ENCODE assay signal across 15 mouse cellular contexts in genomic region chr7:122046813-122047212, GRCm38 (mm10). TPM values are rescaled to one million over a fixed set of nuclear protein-coding genes. Genes with fewer than 3 reads are reported as not detected.
DNase-seq lines count a peak whose midpoint lies in the region; ATAC-seq lines count a peak whose summit lies in the region.
"Had no signal": no experiment of that assay in that cellular context is flagged by ENCODE, and none has a peak within 500 bp of the region (broad histone marks: within the 10 kb centered on the region; RNA-seq: fewer than 3 reads in every experiment).

No protein-coding gene starts in this region.

- peaks cover 55% of the 10 kb centered on the region for H3K36me3 ChIP-seq in heart, embryonic 14.5 days (ENCODE audit: control insufficient read depth, insufficient read depth, low read length)

- peak overlapping the region; percentile 65 for H3K4me2 ChIP-seq in heart, embryonic 14.5 days (ENCODE audit: low read length)
- H3K4me2 ChIP-seq: hindbrain, embryonic 13.5 days had no signal

- H3K27me3 ChIP-seq in heart, embryonic 14.5 days (ENCODE audit: control insufficient read depth, insufficient read depth, low read length): no peaks in the 10 kb centered on the region
- H3K27me3 ChIP-seq: hindbrain, embryonic 13.5 days had no signal

- peak; percentile 47 for ATAC-seq in heart, embryonic 14.5 days (ENCODE audit: insufficient number of reproducible peaks, insufficient read depth, low FRiP score, low read depth)
- peak; percentile 96 for ATAC-seq in megakaryocyte, adult 5-6 weeks (ENCODE audit: poor library complexity, severe bottlenecking)
- ATAC-seq: activated CD4-positive, CD25-positive, alpha-beta regulatory T cell, adult 4 months; forebrain, embryonic 14.5 days had no signal

- H3K9me3 ChIP-seq in heart, embryonic 14.5 days (ENCODE audit: control insufficient read depth, low read length): no peaks in the 10 kb centered on the region
- H3K9me3 ChIP-seq: hindbrain, embryonic 13.5 days; midbrain, embryonic 10.5 days had no signal

- peaks cover 36 to 62% of the 10 kb centered on the region in 2 experiments for H3K4me1 ChIP-seq in heart, embryonic 14.5 days (ENCODE audit: control insufficient read depth in 2 of 2, insufficient read depth in 2 of 2, low read length in 2 of 2)
- H3K4me1 ChIP-seq: hindbrain, embryonic 13.5 days; midbrain, embryonic 10.5 days had no signal

- intact Hi-C loops in heart, postnatal 14 days (cut with DNase I): no loop called here

- H3K27ac ChIP-seq in heart, embryonic 14.5 days (replicated peaks in 1 of 2; ENCODE audit: control insufficient read depth in 1 of 2, insufficient read depth in 1 of 2, low read depth in 2 of 2, low read length in 2 of 2): peak overlapping the region; percentile 99
- H3K27ac ChIP-seq: hindbrain, embryonic 13.5 days; midbrain, embryonic 10.5 days had no signal

- peak overlapping the region; percentile 74 for H3K9ac ChIP-seq in heart, embryonic 14.5 days (ENCODE audit: low read length)
- H3K9ac ChIP-seq: hindbrain, embryonic 13.5 days had no signal

- WGBS in heart, embryonic 14.5 days: 6% methylated on average over 2 of the region's 2 CpGs

- H3K4me3 ChIP-seq in heart, embryonic 14.5 days (ENCODE audit: control insufficient read depth in 1 of 2, insufficient read depth in 1 of 2, low read depth in 1 of 2, low read length in 2 of 2): peak overlapping the region; percentile 30 to 41
- H3K4me3 ChIP-seq: hindbrain, embryonic 13.5 days; midbrain, embryonic 10.5 days had no signal

- no peak for DNase-seq in heart, postnatal 14 days
- peak; percentile 88 for DNase-seq in MEL-GATA-1-ER (ENCODE audit: extremely low read depth, low read depth)
- DNase-seq in heart, postnatal 4 days: peak; percentile 33
- no peak for DNase-seq in left cerebral cortex, adult 11 months (ENCODE audit: low spot score)
- DNase-seq in right cerebral cortex, postnatal 4 days: no peak
- DNase-seq: cerebellum, adult 11-12 months; left cerebral cortex, postnatal 4 days; lung, adult 2 months; thymus, adult 18-20 months had no signal

RNA-seq across cellular contexts. Expression of gene Ubfd1, which starts 20.2 kb away (rescaled TPM):
- polyA plus RNA-seq in heart, embryonic 14.5 days (2014; fragmentation: Nextera tagmentation; extraction: Ambion mirVana): 66.4 TPM in 2 replicates
- total RNA-seq in heart, postnatal 14 days (2021): 10 to 100 TPM; 33.0 to 39.6 TPM
- total RNA-seq in heart, postnatal 4 days (2021): 10 to 100 TPM; 49.1 to 51.0 TPM
- total RNA-seq in megakaryocyte, adult 5-6 weeks (2015): 14.3 and 16.3 TPM in 2 replicates
- total RNA-seq in megakaryocyte, adult 5-6 weeks (2017): 14.4 and 15.0 TPM in 2 replicates

RNA-seq across cellular contexts. Expression of gene Ears2, which starts 20.2 kb away (rescaled TPM):
- 39.3 and 41.9 TPM in 2 replicates for polyA plus RNA-seq in heart, embryonic 14.5 days (2014; fragmentation: Nextera tagmentation; extraction: Ambion mirVana)
- 10 to 100 TPM; 10.0 to 12.6 TPM for total RNA-seq in heart, postnatal 14 days (2021)
- total RNA-seq in heart, postnatal 4 days (2021): 10 to 100 TPM; 30.4 to 32.3 TPM
- 1.0 and 1.5 TPM in 2 replicates for total RNA-seq in megakaryocyte, adult 5-6 weeks (2015)
- total RNA-seq in megakaryocyte, adult 5-6 weeks (2017): 0.98 and 1.3 TPM in 2 replicates

RNA-seq across cellular contexts. Expression of gene Gga2, which starts 25.8 kb away (rescaled TPM):
- polyA plus RNA-seq in heart, embryonic 14.5 days (2014; fragmentation: Nextera tagmentation; extraction: Ambion mirVana): 66.3 and 77.8 TPM in 2 replicates
- total RNA-seq in heart, postnatal 14 days (2021): 10 to 100 TPM; 28.7 to 29.6 TPM
- 10 to 100 TPM; 52.1 to 52.8 TPM for total RNA-seq in heart, postnatal 4 days (2021)
- 3.9 and 5.2 TPM in 2 replicates for total RNA-seq in megakaryocyte, adult 5-6 weeks (2015)
- 3.4 and 5.1 TPM in 2 replicates for total RNA-seq in megakaryocyte, adult 5-6 weeks (2017)

RNA-seq across cellular contexts. Expression of gene Ndufab1, which starts 54.9 kb away (rescaled TPM):
- polyA plus RNA-seq in heart, embryonic 14.5 days (2014; fragmentation: Nextera tagmentation; extraction: Ambion mirVana): 1,545 and 1,597 TPM in 2 replicates
- total RNA-seq in heart, postnatal 14 days (2021): 1,000 to 10,000 TPM; 1,455 to 1,530 TPM
- total RNA-seq in heart, postnatal 4 days (2021): 1,000 to 10,000 TPM; 1,113 to 1,195 TPM
- 128 and 133 TPM in 2 replicates for total RNA-seq in megakaryocyte, adult 5-6 weeks (2015)
- 36.2 and 69.0 TPM in 2 replicates for total RNA-seq in megakaryocyte, adult 5-6 weeks (2017)

Comparison
In these comparisons a context has a peak if more than half of its experiments do, and no peak if none do; other contexts are left out.
1. DNase-seq: peak in MEL-GATA-1-ER (single experiment) and heart, postnatal 4 days (single experiment); none in heart, postnatal 14 days (0 of 2), left cerebral cortex, adult 11 months (single experiment) and right cerebral cortex, postnatal 4 days (single experiment).
2. RNA of gene Ears2, which starts 20.2 kb away (total RNA-seq): 30.4 to 32.3 TPM in heart, postnatal 4 days and 10.0 to 12.6 TPM in heart, postnatal 14 days; 0.98 to 1.5 TPM in megakaryocyte, adult 5-6 weeks; every median in the first group is over 4 times any median in the second.
3. RNA of gene Gga2, which starts 25.8 kb away (total RNA-seq): 52.1 to 52.8 TPM in heart, postnatal 4 days and 28.7 to 29.6 TPM in heart, postnatal 14 days; 3.4 to 5.2 TPM in megakaryocyte, adult 5-6 weeks; every median in the first group is over 4 times any median in the second.